Mouse (Mus musculus) neural tube, embryonic 11.5 days (tissue): ENCODE measurements around the gene Tmem207. TPM values are rescaled to one million over a fixed set of nuclear protein-coding genes. Genes with fewer than 3 reads are reported as not detected.

Source experiments
- ATAC-seq: fragments of 200-750 bp; cut with Nextera tagmentation; 2 replicates; pipeline ENCODE4 v1.8.0; 2017; ENCODE audit warnings: moderate number of reproducible peaks, mild to moderate bottlenecking, moderate TSS enrichment, moderate library complexity; ENCODE audit not compliant: insufficient read depth, low FRiP score, low TSS enrichment
- DNase-seq: peaks from one replicate; pipeline ENCODE4 v3.0.0-alpha.2; 2015; ENCODE audit warnings: low spot score
- H3K27ac ChIP-seq: fragments of 300-500 bp; sonication (generic); 2 replicates; pipeline ENCODE4 v1.5.1; 2014; ENCODE audit warnings: low read depth, mild to moderate bottlenecking, low read length
- H3K27me3 ChIP-seq: fragments of 300-500 bp; sonication (generic); 2 replicates; pipeline ENCODE4 v1.6.1; 2014; ENCODE audit warnings: mild to moderate bottlenecking, low read length, mixed read lengths; ENCODE audit not compliant: control insufficient read depth, insufficient read depth
- H3K36me3 ChIP-seq: fragments of 300-500 bp; sonication (generic); 2 replicates; pipeline ENCODE4 v1.6.1; 2014; ENCODE audit warnings: mild to moderate bottlenecking, low read length, moderate library complexity, mixed read lengths; ENCODE audit not compliant: control insufficient read depth, insufficient read depth
- H3K4me1 ChIP-seq: fragments of 300-500 bp; sonication (generic); 2 replicates; pipeline ENCODE4 v1.6.1; 2014; ENCODE audit warnings: low read length, mixed read lengths; ENCODE audit not compliant: control insufficient read depth, insufficient read depth
- H3K4me2 ChIP-seq: fragments of 300-500 bp; sonication (generic); 2 replicates; pipeline ENCODE4 v1.6.1; 2014; ENCODE audit warnings: low read depth, mild to moderate bottlenecking, moderate library complexity
- H3K4me3 ChIP-seq: fragments of 300-500 bp; sonication (generic); 2 replicates; pipeline ENCODE4 v1.5.1; 2014; ENCODE audit warnings: low read depth, low read length
- H3K9ac ChIP-seq: fragments of 300-500 bp; sonication (generic); 2 replicates; pipeline ENCODE4 v1.6.1; 2014; ENCODE audit warnings: mild to moderate bottlenecking, low read length
- H3K9me3 ChIP-seq: fragments of 300-500 bp; sonication (generic); 2 replicates; pipeline ENCODE4 v1.6.1; 2016; ENCODE audit warnings: low read length; ENCODE audit not compliant: control insufficient read depth
- WGBS: fragments of 180-500 bp; shearing (Covaris S2); extraction: QIAGEN DNeasy Blood & Tissue Kit; methylation state at CpG from one replicate; pipeline ENCODE4 v1.1.7; 2014; 5-methylcytosine and 5-hydroxymethylcytosine counted together
- polyA plus RNA-seq: library from polyadenylated mRNA; unstranded; fragments of >200 nt; fragmentation: Nextera tagmentation; extraction: Ambion mirVana; gene quantifications from 2 replicates; pipeline ENCODE4 v1.2.1, GENCODE M21; 2014

Gene Tmem207
- polyA plus RNA-seq: not detected in 2 replicates

DNA sequence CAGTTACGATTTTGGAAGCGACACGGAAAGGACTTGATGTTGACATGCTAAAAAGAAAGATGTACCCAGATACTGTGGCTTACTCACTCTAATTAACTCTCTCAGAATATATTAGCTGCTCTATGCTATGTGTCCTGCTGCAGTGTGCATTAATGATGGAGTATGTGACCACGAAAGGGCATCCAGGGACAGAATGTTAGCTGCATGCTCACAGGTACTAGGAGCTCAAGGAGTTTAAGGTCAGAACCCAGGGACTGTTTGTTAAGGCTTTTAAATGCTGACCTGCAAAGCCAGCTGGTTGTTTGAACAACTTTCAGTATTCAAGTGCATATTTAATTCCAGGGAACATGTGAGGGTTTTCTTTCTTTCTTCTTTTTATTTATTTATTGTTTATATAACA, at the start of gene Tmem207:
Gene Tmem207, minus strand, starts transcription at position 101 of the 400 bp plus-strand sequence.
- ATAC-seq (no peak), DNase-seq (no peak)
- no peak within 1 kb of the TSS for H3K27ac ChIP-seq
- 84% methylated on average over 4 of the region's 4 CpGs for WGBS
- no peaks in the 10 kb centered on the region for H3K27me3 ChIP-seq
- no peaks in the 10 kb centered on the region for H3K36me3 ChIP-seq
- H3K9me3 ChIP-seq: no peaks in the 10 kb centered on the region
- H3K9ac ChIP-seq: no peak within 1 kb of the TSS
- H3K4me3 ChIP-seq: no peak within 1 kb of the TSS
- no peaks in the 10 kb centered on the region for H3K4me1 ChIP-seq
- H3K4me2 ChIP-seq: no peak within 1 kb of the TSS

- H3K4me3 ChIP-seq: no peak overlapping the region
- DNase-seq (no peak), ATAC-seq (no peak)
- no peak overlapping the region for H3K9ac ChIP-seq
- no peaks in the 10 kb centered on the region for H3K9me3 ChIP-seq
- WGBS: 93% methylated on average over 5 of the region's 5 CpGs
- no peak overlapping the region for H3K27ac ChIP-seq
- H3K27me3 ChIP-seq: no peaks in the 10 kb centered on the region
- no peaks in the 10 kb centered on the region for H3K4me1 ChIP-seq
- no peaks in the 10 kb centered on the region for H3K36me3 ChIP-seq
- H3K4me2 ChIP-seq: no peak overlapping the region
Measured at GRCm38 (mm10) chr16:26574173-26574572, 47.6 kb upstream of the Tmem207 start.

DNA sequence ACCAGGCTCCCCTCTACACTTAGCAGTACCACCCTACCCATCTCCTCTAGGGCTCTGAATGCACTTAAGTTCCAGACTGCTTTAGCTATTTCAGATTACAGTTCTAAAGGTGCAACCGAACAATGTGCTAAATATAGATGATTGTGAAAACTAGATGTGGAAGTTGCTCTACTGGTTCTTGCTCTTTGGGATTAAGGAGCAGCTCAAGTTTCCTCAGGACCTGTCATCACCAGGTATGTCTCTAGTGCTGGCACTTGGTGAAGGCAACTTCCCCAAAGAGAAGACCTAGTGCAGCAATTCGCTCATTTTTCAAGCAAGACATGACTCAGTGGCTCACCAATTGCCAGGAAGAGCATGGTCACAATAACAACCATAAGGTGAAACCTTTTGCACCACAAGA, 45.3 kb upstream of the Tmem207 start:
- Histone ChIP-seq H3K4me3 (no peak overlapping the region), H3K27me3 (no peaks in the 10 kb centered on the region), H3K27ac (no peak overlapping the region), H3K4me2 (no peak overlapping the region), H3K9me3 (no peaks in the 10 kb centered on the region), H3K36me3 (no peaks in the 10 kb centered on the region), H3K9ac (no peak overlapping the region), H3K4me1 (no peaks in the 10 kb centered on the region)
- DNase-seq: no peak
- 93% methylated on average over 2 of the region's 2 CpGs for WGBS
- no peak for ATAC-seq

- Histone ChIP-seq H3K4me1 (no peaks in the 10 kb centered on the region), H3K4me3 (no peak overlapping the region), H3K9ac (no peak overlapping the region), H3K4me2 (no peak overlapping the region), H3K27me3 (no peaks in the 10 kb centered on the region), H3K36me3 (no peaks in the 10 kb centered on the region), H3K9me3 (no peaks in the 10 kb centered on the region), H3K27ac (no peak overlapping the region)
- ATAC-seq: no peak
- no peak for DNase-seq
Measured at GRCm38 (mm10) chr16:26569387-26569978, 42.9 kb upstream of the Tmem207 start.

DNA sequence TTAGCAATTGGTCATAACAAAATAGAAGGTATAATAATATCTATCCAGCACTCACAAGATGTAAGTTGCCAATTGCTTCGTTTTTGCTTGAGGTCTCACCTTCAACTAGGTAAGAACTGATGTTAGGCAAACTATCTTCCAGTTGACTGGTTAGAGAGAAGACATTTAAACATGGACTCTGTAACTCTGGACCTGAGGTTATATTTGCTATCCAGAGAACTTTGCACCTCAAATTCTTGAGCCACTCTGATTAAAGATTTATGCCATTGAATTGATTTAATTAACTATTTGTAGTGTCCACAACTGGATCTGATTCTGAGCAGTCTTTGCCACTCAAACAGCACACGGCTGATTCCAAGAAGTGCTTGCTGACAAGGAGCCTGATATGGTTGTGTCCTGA, 36.2 kb upstream of the Tmem207 start:
- DNase-seq: no peak
- H3K27me3 ChIP-seq: no peaks in the 10 kb centered on the region
- no peaks in the 10 kb centered on the region for H3K36me3 ChIP-seq
- WGBS: 84% methylated on average over 2 of the region's 2 CpGs
- H3K9me3 ChIP-seq: no peaks in the 10 kb centered on the region
- no peak overlapping the region for H3K4me3 ChIP-seq
- H3K4me1 ChIP-seq: no peaks in the 10 kb centered on the region
- no peak for ATAC-seq
- no peak overlapping the region for H3K27ac ChIP-seq
- H3K4me2 ChIP-seq: no peak overlapping the region
- H3K9ac ChIP-seq: no peak overlapping the region

GRCm38 (mm10) chr16:26561743-26562142, 35.2 kb upstream of the Tmem207 start:
- WGBS: 23% methylated on average over 2 of the region's 2 CpGs
- no peak for DNase-seq

DNA sequence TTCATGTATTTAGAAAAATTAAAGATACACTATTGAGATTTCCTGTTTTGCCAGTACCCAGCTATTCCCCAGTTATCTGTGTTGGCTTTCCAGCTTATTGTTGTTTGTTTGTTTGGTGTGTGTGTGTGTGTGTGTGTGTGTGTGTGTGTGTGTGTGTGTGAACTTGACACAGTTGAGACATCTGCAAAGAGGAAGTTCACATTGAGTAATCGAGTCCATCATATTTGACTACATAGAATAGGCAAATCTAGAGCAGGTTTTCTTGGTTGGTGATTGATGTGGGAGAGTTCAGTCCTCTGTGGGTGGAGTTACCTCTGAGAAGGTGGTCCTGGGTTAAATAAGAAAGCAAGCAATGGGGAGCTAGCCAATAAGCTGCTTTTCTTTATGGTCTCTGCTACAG, 32.2 kb upstream of the Tmem207 start:
- 100% methylated on average over 1 of the region's 1 CpGs for whole genome bisulfite sequencing
- Histone ChIP-seq H3K27me3 (no peaks in the 10 kb centered on the region), H3K27ac (no peak overlapping the region), H3K4me2 (no peak overlapping the region), H3K4me3 (no peak overlapping the region), H3K4me1 (no peaks in the 10 kb centered on the region), H3K9me3 (no peaks in the 10 kb centered on the region), H3K36me3 (no peaks in the 10 kb centered on the region), H3K9ac (no peak overlapping the region)
- DNase-seq (no peak), ATAC-seq (no peak)

More at GRCm38 (mm10) chr16:26561743-26562142, 35.2 kb upstream of the Tmem207 start:
- H3K36me3 ChIP-seq: no peaks in the 10 kb centered on the region
- H3K9me3 ChIP-seq: no peaks in the 10 kb centered on the region
- H3K9ac ChIP-seq: no peak overlapping the region
- no peaks in the 10 kb centered on the region for H3K27me3 ChIP-seq
- H3K27ac ChIP-seq: no peak overlapping the region
- no peak overlapping the region for H3K4me3 ChIP-seq
- no peaks in the 10 kb centered on the region for H3K4me1 ChIP-seq
- no peak overlapping the region for H3K4me2 ChIP-seq
- ATAC-seq: no peak

GRCm38 (mm10) chr16:26552234-26552633, 25.7 kb upstream of the Tmem207 start:
- no peaks in the 10 kb centered on the region for H3K36me3 ChIP-seq
- no peak overlapping the region for H3K4me3 ChIP-seq
- ATAC-seq: no peak
- 79% methylated on average over 3 of the region's 3 CpGs for WGBS
- no peaks in the 10 kb centered on the region for H3K27me3 ChIP-seq
- no peak overlapping the region for H3K9ac ChIP-seq
- no peaks in the 10 kb centered on the region for H3K9me3 ChIP-seq
- no peak overlapping the region for H3K27ac ChIP-seq
- H3K4me1 ChIP-seq: no peaks in the 10 kb centered on the region
- no peak for DNase-seq
- no peak overlapping the region for H3K4me2 ChIP-seq

DNA sequence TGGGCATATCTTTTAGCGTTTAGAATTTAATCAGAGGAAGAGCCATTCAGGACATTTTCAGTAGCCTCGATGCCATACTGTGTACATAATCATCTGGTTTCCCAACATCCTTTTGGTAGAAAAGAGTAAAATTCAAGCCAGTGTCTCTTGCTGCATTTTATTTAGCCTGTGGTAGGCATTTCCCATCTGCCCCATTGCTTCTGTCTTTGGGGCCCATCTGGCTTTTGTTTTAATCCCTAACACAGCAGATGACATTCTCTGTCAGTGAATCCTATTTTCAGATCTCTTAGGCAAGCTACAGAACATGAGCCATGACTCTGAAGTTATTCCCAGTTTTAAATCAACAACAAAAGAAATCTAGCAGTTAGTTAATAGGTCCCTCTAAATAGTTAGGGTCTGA, 22.7 kb upstream of the Tmem207 start:
- H3K4me3 ChIP-seq: no peak overlapping the region
- no peak overlapping the region for H3K9ac ChIP-seq
- no peak for DNase-seq
- H3K27ac ChIP-seq: no peak overlapping the region
- no peaks in the 10 kb centered on the region for H3K36me3 ChIP-seq
- H3K27me3 ChIP-seq: no peaks in the 10 kb centered on the region
- no peaks in the 10 kb centered on the region for H3K9me3 ChIP-seq
- H3K4me1 ChIP-seq: peaks cover 10% of the 10 kb centered on the region
- 94% methylated on average over 2 of the region's 2 CpGs for WGBS
- no peak overlapping the region for H3K4me2 ChIP-seq
- no peak for ATAC-seq
